In genomic region chr2:155385731-155386533, GRCm38 (mm10) we compare ENCODE assay signal across 8 mouse cellular contexts. TPM values are rescaled to one million over a fixed set of nuclear protein-coding genes. Genes with fewer than 3 reads are reported as not detected.
DNase-seq lines count a peak whose midpoint lies in the region; ATAC-seq and TF ChIP-seq lines count a peak whose summit lies in the region.

No protein-coding gene starts in this region.

- ATAC-seq in hindbrain, postnatal 0 days = no peak
- no peak for ATAC-seq in intestine, postnatal 0 days

- no peak for TF ChIP-seq CTCF in hindbrain, postnatal 0 days (IDR thresholded peaks at IDR 0.05; ENCODE audit: low read depth)
- TF ChIP-seq CTCF in intestine, postnatal 0 days (IDR thresholded peaks at IDR 0.05; ENCODE audit: low read depth) = no peak

- peak overlapping the region; percentile 32; the same call in 1 of the 2 replicates for H3K27ac ChIP-seq in hindbrain, postnatal 0 days
- no peak overlapping the region for H3K27ac ChIP-seq in intestine, postnatal 0 days (ENCODE audit: low read depth, low read length)
- H3K27ac ChIP-seq in heart, embryonic 10.5 days = no peak overlapping the region; the same call in 1 of the 2 replicates

- no peak overlapping the region for H3K4me3 ChIP-seq in hindbrain, postnatal 0 days (ENCODE audit: low read length)
- H3K4me3 ChIP-seq in intestine, postnatal 0 days (ENCODE audit: low read depth, low read length) = no peak overlapping the region
- H3K4me3 ChIP-seq in heart, embryonic 10.5 days = no peak overlapping the region

- peak; percentile 9 for DNase-seq in gastrocnemius, postnatal 14 days
- DNase-seq in gastrocnemius, postnatal 4 days (ENCODE audit: low spot score in 2 of 2) = no peak
- DNase-seq in right cerebral cortex, postnatal 4 days = peak; percentile 7
- no peak for DNase-seq in right cerebral cortex, adult 18-20 months
- peak; percentile 5 for DNase-seq in hindbrain, postnatal 0 days (ENCODE audit: low spot score)
- DNase-seq in frontal cortex, postnatal 10 days (ENCODE audit: low spot score in 2 of 2) = no peak
- DNase-seq in heart, embryonic 10.5 days (ENCODE audit: low spot score) = no peak

- peak overlapping the region; percentile 17; the same call in 1 of the 2 replicates for H3K4me2 ChIP-seq in hindbrain, postnatal 0 days (ENCODE audit: low read depth, low read length)
- no peak overlapping the region for H3K4me2 ChIP-seq in intestine, postnatal 0 days (replicated peaks; ENCODE audit: low read depth)

- 41% methylated on average over 18 of the region's 18 CpGs for WGBS in hindbrain, postnatal 0 days
- 54% methylated on average over 18 of the region's 18 CpGs for WGBS in intestine, postnatal 0 days
- 64% methylated on average over 18 of the region's 18 CpGs for WGBS in heart, embryonic 10.5 days

- peak overlapping the region; percentile 38 for H3K9ac ChIP-seq in hindbrain, postnatal 0 days (replicated peaks; ENCODE audit: low read length)
- no peak overlapping the region for H3K9ac ChIP-seq in intestine, postnatal 0 days (ENCODE audit: low read depth, low read length)

- H3K4me1 ChIP-seq in hindbrain, postnatal 0 days (ENCODE audit: insufficient read depth, low read length) = peaks cover 14% of the 10 kb centered on the region
- peaks cover 13% of the 10 kb centered on the region for H3K4me1 ChIP-seq in intestine, postnatal 0 days (replicated peaks; ENCODE audit: control insufficient read depth, insufficient read depth, low read length)
- H3K4me1 ChIP-seq in heart, embryonic 10.5 days = peaks cover 38% of the 10 kb centered on the region

- intact Hi-C loops in gastrocnemius, postnatal 14 days (cut with DNase I; ENCODE audit: low total_unique reads) = loop anchor here (5.0 kb wide), 1 partner anchor 159 kb away; no protein-coding TSS in a partner anchor

- H3K9me3 ChIP-seq in hindbrain, postnatal 0 days (ENCODE audit: low read length) = no peaks in the 10 kb centered on the region
- no peaks in the 10 kb centered on the region for H3K9me3 ChIP-seq in intestine, postnatal 0 days (ENCODE audit: control insufficient read depth)
- H3K9me3 ChIP-seq in heart, embryonic 10.5 days = no peaks in the 10 kb centered on the region

- no peaks in the 10 kb centered on the region for H3K27me3 ChIP-seq in hindbrain, postnatal 0 days (ENCODE audit: insufficient read depth, low read length)
- no peaks in the 10 kb centered on the region for H3K27me3 ChIP-seq in intestine, postnatal 0 days (replicated peaks; ENCODE audit: control insufficient read depth, insufficient read depth, low read length)
- no peaks in the 10 kb centered on the region for H3K27me3 ChIP-seq in heart, embryonic 10.5 days (ENCODE audit: insufficient read depth, poor library complexity, severe bottlenecking)

- peaks cover 28% of the 10 kb centered on the region for H3K36me3 ChIP-seq in hindbrain, postnatal 0 days (ENCODE audit: insufficient read depth, low read length)
- H3K36me3 ChIP-seq in intestine, postnatal 0 days (ENCODE audit: control insufficient read depth, insufficient read depth) = peaks cover 50% of the 10 kb centered on the region
- peaks cover 59% of the 10 kb centered on the region for H3K36me3 ChIP-seq in heart, embryonic 10.5 days

RNA-seq across cellular contexts. Expression of gene Trp53inp2, which starts 5.1 kb away (rescaled TPM):
- total RNA-seq in gastrocnemius, postnatal 14 days (2021) = 100 to 1,000 TPM; 286 to 325 TPM
- total RNA-seq in gastrocnemius, postnatal 4 days (2021) = 100 to 1,000 TPM; 159 to 202 TPM
- total RNA-seq in hindbrain, postnatal 0 days (2014; rRNA removed) = 120 and 141 TPM in 2 replicates
- polyA plus RNA-seq in hindbrain, postnatal 0 days (2015; fragmentation: Nextera tagmentation; extraction: Ambion mirVana) = 54.8 and 61.3 TPM in 2 replicates
- 32.9 and 33.7 TPM in 2 replicates for polyA plus RNA-seq in intestine, postnatal 0 days (2015; fragmentation: Nextera tagmentation; extraction: Ambion mirVana)
- 61.4 and 118 TPM in 2 replicates for polyA plus RNA-seq in heart, embryonic 10.5 days (2016; fragmentation: Nextera tagmentation; extraction: Ambion mirVana)

RNA-seq across cellular contexts. Expression of gene Pigu, which starts 28.7 kb away (rescaled TPM):
- total RNA-seq in gastrocnemius, postnatal 14 days (2021) = 10 to 100 TPM; 22.2 to 24.0 TPM
- 10 to 100 TPM; 28.6 to 29.4 TPM for total RNA-seq in gastrocnemius, postnatal 4 days (2021)
- total RNA-seq in hindbrain, postnatal 0 days (2014; rRNA removed) = 42.7 and 49.7 TPM in 2 replicates
- polyA plus RNA-seq in hindbrain, postnatal 0 days (2015; fragmentation: Nextera tagmentation; extraction: Ambion mirVana) = 53.3 and 53.5 TPM in 2 replicates
- polyA plus RNA-seq in intestine, postnatal 0 days (2015; fragmentation: Nextera tagmentation; extraction: Ambion mirVana) = 29.6 and 31.5 TPM in 2 replicates
- 60.3 and 61.2 TPM in 2 replicates for polyA plus RNA-seq in heart, embryonic 10.5 days (2016; fragmentation: Nextera tagmentation; extraction: Ambion mirVana)

Comparison
In these comparisons a context has a peak if more than half of its experiments do, and no peak if none do; other contexts are left out.
1. DNase-seq: peak in gastrocnemius, postnatal 14 days (single experiment), right cerebral cortex, postnatal 4 days (single experiment) and hindbrain, postnatal 0 days (single experiment); none in gastrocnemius, postnatal 4 days (0 of 2), right cerebral cortex, adult 18-20 months (single experiment), frontal cortex, postnatal 10 days (0 of 2) and heart, embryonic 10.5 days (single experiment).